Mouse (Mus musculus) hindbrain, embryonic 10.5 days (tissue): ENCODE measurements around the gene Ngdn. TPM values are rescaled to one million over a fixed set of nuclear protein-coding genes. Genes with fewer than 3 reads are reported as not detected.
A peak's percentile ranks its signal among the peaks of the same experiment; 100 is the strongest.

Source experiments
- DNase-seq: peaks from one replicate; pipeline ENCODE4 v3.0.0-alpha.2; 2017; ENCODE audit warnings: low spot score
- H3K27ac ChIP-seq: fragments of 300-500 bp; sonication (generic); 2 replicates; pipeline ENCODE4 v1.5.1; 2016; ENCODE audit warnings: mild to moderate bottlenecking, moderate library complexity
- H3K27me3 ChIP-seq: fragments of 300-500 bp; sonication (generic); 2 replicates; pipeline ENCODE4 v1.6.1; 2016; ENCODE audit warnings: mild to moderate bottlenecking; ENCODE audit not compliant: poor library complexity, insufficient read depth, severe bottlenecking
- H3K36me3 ChIP-seq: fragments of 300-500 bp; sonication (generic); 2 replicates; pipeline ENCODE4 v1.6.1; 2016; ENCODE audit warnings: mild to moderate bottlenecking, moderate library complexity
- H3K4me1 ChIP-seq: fragments of 300-500 bp; sonication (generic); replicated peaks from 2 replicates; pipeline ENCODE4 v1.6.1; 2016; ENCODE audit warnings: mild to moderate bottlenecking
- H3K4me3 ChIP-seq: fragments of 300-500 bp; sonication (generic); 2 replicates; pipeline ENCODE4 v1.5.1; 2016; ENCODE audit warnings: mild to moderate bottlenecking, moderate library complexity
- H3K9me3 ChIP-seq: fragments of 300-500 bp; sonication (generic); 2 replicates; pipeline ENCODE4 v1.6.1; 2016; ENCODE audit warnings: mild to moderate bottlenecking, moderate library complexity
- WGBS: fragments of 180-500 bp; shearing (Covaris S2); methylation state at CpG from one replicate; pipeline ENCODE4 v1.1.7; 2016; 5-methylcytosine and 5-hydroxymethylcytosine counted together
- polyA plus RNA-seq: library from polyadenylated mRNA; unstranded; fragments of >200 nt; fragmentation: Nextera tagmentation; extraction: Ambion mirVana; gene quantifications from 2 replicates; pipeline ENCODE4 v1.2.1, GENCODE M21; 2016

The Ngdn gene
- polyA plus RNA-seq, 1 experiment from 2014 or later: 73.5 TPM

DNA sequence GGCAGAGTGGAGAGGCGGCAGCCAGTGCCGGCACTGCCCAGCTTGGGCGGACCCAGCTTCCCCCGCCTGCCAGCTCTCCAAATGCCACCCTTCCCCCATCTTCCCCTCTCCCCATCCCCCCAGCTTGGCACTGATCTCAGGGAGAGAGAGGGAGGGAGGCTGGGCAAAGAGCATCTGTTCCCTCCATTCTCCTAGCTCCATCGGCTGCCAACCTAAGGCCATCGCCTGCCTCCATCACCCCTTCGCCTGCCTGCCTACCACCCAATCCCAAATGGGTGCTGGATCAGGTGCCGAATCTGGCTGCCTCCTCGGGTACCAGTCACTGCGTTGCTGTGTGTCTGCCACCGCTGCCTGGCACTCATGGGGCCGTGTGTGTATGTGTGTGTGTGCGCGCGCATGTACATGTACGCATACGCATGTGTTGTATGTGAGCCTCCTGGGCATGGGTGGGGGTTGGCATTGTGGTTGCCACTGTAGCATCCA lies 38.5 kb downstream of the Ngdn start:
- Histone ChIP-seq H3K9me3 (no peaks in the 10 kb centered on the region), H3K27ac (no peak overlapping the region), H3K4me1 (peaks cover 15% of the 10 kb centered on the region; the same call in 1 of the 2 replicates), H3K27me3 (no peaks in the 10 kb centered on the region), H3K36me3 (no peaks in the 10 kb centered on the region), H3K4me3 (no peak overlapping the region)
- no peak for DNase-seq
- WGBS: 89% methylated on average over 17 of the region's 17 CpGs

DNA sequence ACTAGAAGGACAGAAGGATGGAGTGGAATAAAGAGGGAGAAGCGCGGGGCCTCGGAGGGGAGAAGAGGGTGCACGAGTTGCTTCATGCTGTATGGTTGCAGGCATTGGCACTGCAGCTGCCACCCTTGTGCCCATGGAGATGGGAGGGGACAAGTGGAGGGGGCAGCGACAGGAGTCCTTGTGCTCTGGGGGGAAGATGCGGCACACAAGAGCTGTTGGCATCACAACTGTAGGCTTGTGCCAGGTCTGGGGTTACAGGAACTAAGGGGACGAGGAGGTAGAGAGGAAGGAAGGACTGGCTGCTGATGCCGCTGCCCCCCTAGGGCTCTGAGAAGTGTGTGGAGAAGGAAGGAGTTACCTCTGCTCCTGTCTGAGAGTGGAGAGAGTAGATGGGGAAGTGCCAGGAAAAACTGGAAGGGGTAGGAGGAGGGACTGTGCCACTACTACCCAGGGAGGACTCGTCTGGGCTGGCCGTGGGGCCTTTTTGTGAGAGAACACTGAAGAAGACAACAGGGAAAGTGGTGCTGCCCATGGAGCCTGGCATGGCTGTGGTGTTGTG lies 39.0 kb downstream of the Ngdn start:
- Histone ChIP-seq H3K36me3 (no peaks in the 10 kb centered on the region), H3K9me3 (no peaks in the 10 kb centered on the region), H3K4me1 (peaks cover 10% of the 10 kb centered on the region; the same call in 1 of the 2 replicates), H3K4me3 (no peak overlapping the region), H3K27ac (no peak overlapping the region), H3K27me3 (no peaks in the 10 kb centered on the region)
- 87% methylated on average over 10 of the region's 10 CpGs for WGBS
- no peak for DNase-seq

DNA sequence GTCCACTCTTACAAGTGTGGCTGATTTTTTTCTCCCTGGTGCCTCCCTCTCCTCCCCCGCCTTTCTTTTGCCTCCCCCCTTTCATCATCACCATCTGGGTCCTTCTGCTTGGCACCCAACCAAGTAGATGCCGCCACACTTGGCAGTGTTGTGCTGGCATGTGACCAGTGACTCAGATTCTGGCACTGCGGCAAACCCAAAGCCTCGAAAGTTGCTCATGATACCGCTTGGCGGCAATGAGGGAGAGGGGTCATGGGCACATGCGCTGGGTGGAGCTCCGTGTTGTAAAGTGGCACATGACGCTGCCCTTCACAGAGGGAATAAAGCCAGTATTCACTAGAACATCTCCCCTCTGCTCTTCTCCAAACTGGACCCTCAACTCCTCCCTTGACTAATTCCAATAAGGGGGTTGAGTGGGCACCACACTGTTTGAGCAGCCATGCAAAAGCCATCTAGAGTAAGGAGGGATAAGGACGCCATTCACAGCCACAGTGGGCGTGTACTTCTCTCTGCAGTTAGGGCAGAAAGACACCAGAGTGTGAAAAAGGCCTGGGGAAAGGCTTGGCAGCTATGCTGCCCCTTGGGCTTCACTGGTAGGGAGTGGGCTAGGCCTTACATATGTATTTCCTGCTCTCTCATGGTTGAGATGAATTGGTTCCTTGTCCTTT lies 40.0 kb downstream of the Ngdn start:
- no peaks in the 10 kb centered on the region for H3K9me3 ChIP-seq
- no peak overlapping the region for H3K27ac ChIP-seq
- DNase-seq: no peak
- peaks cover 8% of the 10 kb centered on the region; the same call in 1 of the 2 replicates for H3K4me1 ChIP-seq
- H3K36me3 ChIP-seq: no peaks in the 10 kb centered on the region
- no peak overlapping the region for H3K4me3 ChIP-seq
- WGBS: 83% methylated on average over 11 of the region's 11 CpGs
- no peaks in the 10 kb centered on the region for H3K27me3 ChIP-seq

DNA sequence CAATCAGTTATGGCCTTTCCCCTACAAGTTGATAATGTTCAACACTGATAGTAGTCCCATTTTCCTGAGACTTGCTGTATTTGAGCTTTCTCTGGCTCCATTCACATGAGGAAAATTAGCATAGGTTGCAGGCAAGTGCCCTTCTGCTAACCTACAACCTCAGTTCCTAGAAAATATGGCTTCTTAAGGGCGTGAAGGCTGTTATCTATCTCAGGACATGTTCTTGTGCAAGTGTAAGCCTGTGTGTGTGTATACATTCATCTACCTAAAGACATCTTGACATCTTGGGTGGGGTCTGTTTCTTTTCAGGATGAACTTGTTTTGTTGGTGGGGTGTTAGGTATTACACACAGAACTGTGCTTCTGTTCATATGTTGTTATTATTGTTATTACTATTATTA lies 43.8 kb downstream of the Ngdn start:
- H3K27me3 ChIP-seq: peaks cover 10% of the 10 kb centered on the region; the same call in 1 of the 2 replicates
- no peaks in the 10 kb centered on the region for H3K9me3 ChIP-seq
- DNase-seq: no peak
- peaks cover 11% of the 10 kb centered on the region for H3K36me3 ChIP-seq
- peaks cover 36% of the 10 kb centered on the region for H3K4me1 ChIP-seq
- 92% methylated on average over 1 of the region's 1 CpGs for WGBS
- no peak overlapping the region for H3K4me3 ChIP-seq
- no peak overlapping the region for H3K27ac ChIP-seq

DNA sequence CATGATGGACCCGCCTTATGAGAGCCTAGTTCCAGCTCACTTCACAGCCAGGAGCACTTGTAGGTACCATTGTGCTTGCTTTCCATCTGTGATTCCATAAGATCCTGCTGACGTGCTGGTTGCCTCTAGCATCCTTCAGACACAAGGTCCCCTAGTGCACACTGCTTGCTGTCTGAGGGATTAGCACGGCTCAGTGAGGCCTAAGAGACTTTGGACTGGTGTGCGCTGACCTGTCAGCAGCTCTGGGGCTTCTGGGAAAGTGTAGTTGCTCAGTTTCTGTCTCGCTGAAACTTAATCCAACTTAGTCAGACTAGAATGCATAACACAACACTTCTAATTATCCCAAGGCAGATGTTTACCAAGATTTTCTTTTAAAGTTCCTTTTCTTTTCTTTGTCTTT lies 44.7 kb downstream of the Ngdn start:
- Histone ChIP-seq H3K4me3 (no peak overlapping the region), H3K4me1 (peaks cover 38% of the 10 kb centered on the region), H3K36me3 (peaks cover 20% of the 10 kb centered on the region), H3K27me3 (peaks cover 19% of the 10 kb centered on the region; the same call in 1 of the 2 replicates), H3K27ac (no peak overlapping the region), H3K9me3 (no peaks in the 10 kb centered on the region)
- 69% methylated on average over 5 of the region's 5 CpGs for WGBS
- no peak for DNase-seq

DNA sequence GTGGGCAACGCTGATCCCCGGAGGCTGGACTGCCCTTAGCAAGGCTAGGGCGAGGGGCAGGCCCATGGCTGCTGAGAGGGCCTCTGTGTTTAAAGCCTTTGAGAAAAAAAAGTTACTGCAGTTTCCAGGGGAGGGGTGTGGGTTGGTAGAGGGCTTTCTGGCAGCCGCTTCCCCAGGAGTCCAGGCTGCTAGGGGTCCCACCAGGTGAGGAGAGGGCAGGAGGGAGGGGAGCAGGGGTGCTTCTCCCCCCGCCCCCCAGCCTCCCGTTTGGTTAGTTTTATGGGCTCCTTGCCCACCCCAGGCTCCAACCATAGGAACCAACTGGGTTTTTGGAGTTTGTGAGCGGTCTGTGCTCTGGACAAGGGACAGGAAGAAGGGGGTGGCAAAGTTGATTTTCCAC lies 46.6 kb downstream of the Ngdn start:
- H3K27me3 ChIP-seq: peaks cover 26% of the 10 kb centered on the region
- H3K36me3 ChIP-seq: peaks cover 39% of the 10 kb centered on the region
- no peak overlapping the region for H3K27ac ChIP-seq
- H3K4me3 ChIP-seq: no peak overlapping the region
- H3K9me3 ChIP-seq: no peaks in the 10 kb centered on the region
- H3K4me1 ChIP-seq: peaks cover 38% of the 10 kb centered on the region
- no peak for DNase-seq
- WGBS: 38% methylated on average over 7 of the region's 7 CpGs

DNA sequence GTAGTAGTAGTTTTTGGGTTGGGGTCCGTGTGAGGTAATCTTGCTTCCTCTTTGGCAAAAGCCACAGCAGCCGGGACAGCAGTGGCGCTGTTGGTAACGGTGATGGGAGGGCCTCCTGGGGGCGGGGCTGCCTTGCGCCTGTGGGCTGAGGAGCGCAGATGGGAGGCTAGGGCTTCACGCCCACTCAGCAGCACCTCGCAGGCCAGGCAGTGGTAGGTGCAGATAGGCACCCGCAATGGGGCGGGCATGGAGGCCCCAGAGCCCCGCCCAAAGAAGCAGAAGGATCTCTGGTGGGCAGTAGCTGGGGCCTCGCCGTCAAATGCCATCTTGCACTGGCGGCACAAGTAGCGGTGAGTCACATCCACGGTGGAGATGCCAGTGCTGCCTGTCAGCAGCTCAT lies 47.4 kb downstream of the Ngdn start:
- 25% methylated on average over 17 of the region's 17 CpGs for WGBS

DNA sequence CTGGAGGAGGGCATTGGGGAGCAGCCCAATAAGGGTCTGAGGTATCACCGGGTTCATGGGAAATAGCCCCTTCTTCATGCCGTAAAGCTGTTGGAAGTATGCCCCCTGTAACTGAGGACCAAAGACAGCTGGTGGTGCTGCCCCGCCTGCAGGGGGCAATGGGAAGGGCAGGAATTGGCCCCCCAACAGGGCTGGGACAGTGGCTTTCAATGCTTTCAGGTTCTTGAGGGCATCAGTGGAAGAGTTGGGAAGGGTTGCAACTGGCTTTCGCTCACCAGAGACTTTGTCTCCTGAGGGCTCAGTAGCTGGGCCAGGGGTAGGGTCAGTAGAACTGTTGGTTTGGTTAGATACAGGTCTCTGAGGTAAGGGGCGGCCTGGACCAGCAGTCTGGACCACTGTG lies 47.9 kb downstream of the Ngdn start:
- peaks cover 52% of the 10 kb centered on the region for H3K36me3 ChIP-seq
- H3K27ac ChIP-seq: 0 out of 2 replicates have a peak overlapping the region, but pooled peaks have one; percentile 13
- no peak overlapping the region for H3K4me3 ChIP-seq
- WGBS: 90% methylated on average over 5 of the region's 5 CpGs
- H3K9me3 ChIP-seq: no peaks in the 10 kb centered on the region
- DNase-seq: no peak
- peaks cover 26% of the 10 kb centered on the region for H3K27me3 ChIP-seq
- peaks cover 38% of the 10 kb centered on the region for H3K4me1 ChIP-seq

More for the DNA sequence above, 47.4 kb downstream of the Ngdn start:
- Histone ChIP-seq H3K4me1 (peaks cover 38% of the 10 kb centered on the region), H3K4me3 (peak overlapping the region; percentile 6; the same call in 1 of the 2 replicates), H3K27me3 (peaks cover 26% of the 10 kb centered on the region), H3K9me3 (no peaks in the 10 kb centered on the region), H3K36me3 (peaks cover 47% of the 10 kb centered on the region), H3K27ac (0 out of 2 replicates have a peak overlapping the region, but pooled peaks have one; percentile 13)
- DNase-seq: peak; percentile 34

DNA sequence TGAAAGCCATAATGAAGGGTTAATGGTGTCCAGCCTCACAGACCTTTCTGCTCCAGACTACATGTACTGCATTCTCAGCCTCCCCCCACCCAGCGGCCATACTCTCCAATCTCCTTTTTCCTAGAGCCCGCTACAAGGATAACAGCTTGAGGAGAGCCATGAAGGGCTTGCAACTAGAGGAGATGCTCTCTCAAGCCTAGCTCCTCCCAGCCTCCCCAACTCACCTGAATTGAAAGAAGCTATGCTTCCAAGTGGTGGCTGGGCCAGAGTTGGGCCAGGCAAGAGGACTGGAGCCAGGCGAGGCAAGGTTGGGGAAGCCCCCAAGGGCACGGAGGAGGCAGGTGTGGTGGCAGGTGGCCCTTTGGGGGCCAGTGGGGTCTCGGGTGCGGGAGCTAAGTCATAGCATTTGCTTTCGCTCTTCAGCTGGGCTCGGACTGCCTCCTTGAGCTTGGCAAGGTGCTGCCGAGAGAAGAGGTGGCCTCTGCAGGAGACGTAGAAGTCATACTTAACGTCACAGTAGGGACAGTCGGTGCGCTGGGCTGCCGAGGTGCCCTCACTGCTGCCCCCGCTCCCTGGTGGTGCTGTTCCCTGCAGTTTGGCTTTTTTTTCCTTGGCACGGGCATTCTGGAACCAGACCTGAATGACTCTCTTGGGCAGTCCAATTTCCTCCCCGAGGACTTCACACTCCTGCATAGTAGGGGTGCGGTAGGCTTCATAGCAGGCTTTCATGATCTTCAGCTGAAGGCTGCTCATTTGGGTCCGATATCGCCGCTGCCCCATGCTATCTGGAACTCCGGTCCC lies 48.5 kb downstream of the Ngdn start:
- Histone ChIP-seq H3K9me3 (no peaks in the 10 kb centered on the region), H3K4me1 (peaks cover 38% of the 10 kb centered on the region)

DNA sequence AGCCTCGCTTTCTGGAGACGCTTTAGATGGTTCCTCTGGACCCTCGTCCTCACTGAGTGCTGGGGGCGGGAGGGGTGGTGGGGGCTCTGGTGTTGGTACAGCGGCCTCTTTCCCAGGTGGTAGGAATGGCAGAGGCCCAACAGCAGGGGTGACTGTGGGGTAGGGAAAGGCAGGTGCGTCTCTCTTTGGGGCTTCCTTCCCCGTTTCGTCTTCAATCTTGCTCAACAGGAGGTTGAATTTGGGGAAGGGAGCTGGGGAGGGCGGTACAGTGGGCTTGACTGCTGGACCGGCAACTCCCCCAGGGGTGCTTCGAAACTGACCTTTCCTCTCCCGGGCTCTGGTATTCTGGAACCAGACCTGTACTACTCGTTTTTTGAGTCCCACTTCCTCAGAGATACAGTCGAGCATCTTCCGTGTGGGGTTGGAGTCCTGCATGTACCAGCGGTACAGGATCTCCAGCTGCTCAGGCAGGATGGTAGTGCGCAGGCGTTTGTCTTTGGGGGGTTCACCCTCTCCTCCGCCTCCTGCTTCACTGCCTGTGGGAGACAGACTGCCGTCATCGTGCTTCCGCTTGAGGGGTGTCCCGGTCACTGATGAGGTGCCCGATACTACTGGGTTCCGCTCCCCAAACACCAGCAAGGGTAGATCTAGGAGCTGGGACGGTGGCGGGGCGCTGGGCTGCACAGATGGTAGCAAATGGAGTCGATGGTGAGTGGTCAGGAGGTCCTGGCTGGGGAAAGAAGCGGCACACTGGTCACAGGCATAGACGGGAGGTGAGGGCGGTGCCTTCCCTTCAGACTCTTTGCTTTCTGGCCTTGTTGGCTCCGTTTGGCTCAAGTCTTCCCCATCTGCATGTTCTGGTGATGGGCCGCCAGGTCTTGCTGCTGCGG lies 49.5 kb downstream of the Ngdn start:
- Histone ChIP-seq H3K4me3 (no peak overlapping the region), H3K27ac (no peak overlapping the region), H3K27me3 (peaks cover 26% of the 10 kb centered on the region), H3K4me1 (peaks cover 37% of the 10 kb centered on the region), H3K9me3 (no peaks in the 10 kb centered on the region), H3K36me3 (peaks cover 67% of the 10 kb centered on the region)
- WGBS: 75% methylated on average over 35 of the region's 35 CpGs
- DNase-seq: no peak

More for the DNA sequence above, 48.5 kb downstream of the Ngdn start:
- H3K27ac ChIP-seq: no peak overlapping the region
- no peak overlapping the region for H3K4me3 ChIP-seq
- WGBS: 88% methylated on average over 22 of the region's 22 CpGs
- peaks cover 58% of the 10 kb centered on the region for H3K36me3 ChIP-seq
- DNase-seq: no peak
- H3K27me3 ChIP-seq: peaks cover 26% of the 10 kb centered on the region

DNA sequence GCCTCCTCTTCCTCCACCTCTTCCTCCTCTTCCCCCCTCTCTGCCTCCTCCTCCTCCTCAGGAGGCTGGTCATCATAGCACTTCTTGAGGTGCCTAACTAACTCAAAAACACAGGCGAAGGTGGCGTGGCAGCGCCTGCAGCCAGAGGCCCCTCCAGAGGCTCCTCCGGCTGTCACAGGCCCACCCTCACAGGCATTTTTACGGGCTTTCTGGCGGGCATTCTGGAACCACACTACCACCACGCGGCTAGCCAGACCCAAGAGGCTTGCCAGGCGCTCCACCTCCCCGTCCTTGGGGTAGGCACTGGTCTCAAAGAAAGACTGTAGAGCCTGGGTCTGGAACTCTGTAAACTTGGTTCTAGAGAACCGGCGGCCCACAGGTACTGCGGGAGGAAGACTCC lies 50.1 kb downstream of the Ngdn start:
- Histone ChIP-seq H3K4me1 (peaks cover 33% of the 10 kb centered on the region), H3K4me3 (no peak overlapping the region), H3K27me3 (peaks cover 30% of the 10 kb centered on the region), H3K27ac (no peak overlapping the region), H3K9me3 (no peaks in the 10 kb centered on the region), H3K36me3 (peaks cover 74% of the 10 kb centered on the region)
- WGBS: 90% methylated on average over 13 of the region's 13 CpGs
- DNase-seq: no peak

DNA sequence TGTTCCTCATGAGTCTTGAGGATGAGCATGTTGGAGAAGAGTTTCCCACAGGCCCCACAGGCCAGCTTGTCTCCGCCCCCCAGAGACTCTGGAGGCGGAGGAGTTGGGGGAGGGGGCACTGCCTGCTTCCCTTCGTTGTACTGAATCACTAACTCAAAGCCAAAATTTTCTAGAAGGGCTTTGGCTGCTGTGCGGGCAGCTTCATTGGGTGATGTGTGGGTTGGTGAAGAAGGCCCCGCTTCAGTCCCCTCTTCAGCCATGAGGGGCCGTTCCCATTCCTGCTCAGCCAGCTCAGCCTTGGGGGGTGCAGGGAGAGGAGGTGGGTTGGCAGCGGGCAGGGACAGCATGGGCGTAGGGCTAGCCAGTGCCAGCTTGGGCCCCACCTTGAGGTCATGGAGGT lies 50.8 kb downstream of the Ngdn start:
- H3K27me3 ChIP-seq: peaks cover 32% of the 10 kb centered on the region
- no peak overlapping the region for H3K4me3 ChIP-seq
- 91% methylated on average over 8 of the region's 8 CpGs for WGBS
- peaks cover 80% of the 10 kb centered on the region for H3K36me3 ChIP-seq
- no peak overlapping the region for H3K27ac ChIP-seq
- H3K4me1 ChIP-seq: peaks cover 32% of the 10 kb centered on the region
- no peaks in the 10 kb centered on the region for H3K9me3 ChIP-seq
- DNase-seq: no peak
